Mouse (Mus musculus): ENCODE measurements around the gene Smu1. TPM values are rescaled to one million over a fixed set of nuclear protein-coding genes. Genes with fewer than 3 reads are reported as not detected.
A peak's percentile ranks its signal among the peaks of the same experiment; 100 is the strongest.
"Not testable (repeated sequence)": the region's sequence is repeated elsewhere in the genome, so short reads cannot be mapped to it uniquely, and the experiment has no call there.

Gene Smu1
- polyA plus RNA-seq (2014; fragmentation: Nextera tagmentation; extraction: Ambion mirVana) = 120 and 122 TPM in 2 replicates

- Histone ChIP-seq H3K27me3 (ENCODE audit: control insufficient read depth, insufficient read depth, low read length) (0 out of 2 replicates have a peak, but pooled peaks cover 5% of the 10 kb centered on the region), H3K4me3 (replicated peaks; ENCODE audit: low read length) (peak within 1 kb of the TSS; percentile 97), H3K4me2 (replicated peaks) (peak within 1 kb of the TSS; percentile 90), H3K36me3 (replicated peaks; ENCODE audit: control insufficient read depth, insufficient read depth) (peaks cover 21% of the 10 kb centered on the region), H3K9ac (peak within 1 kb of the TSS; percentile 86), H3K27ac (peak within 1 kb of the TSS; percentile 72), H3K9me3 (ENCODE audit: control insufficient read depth, low read length) (no peaks in the 10 kb centered on the region), H3K4me1 (replicated peaks; ENCODE audit: control insufficient read depth, insufficient read depth, low read length) (no peaks in the 10 kb centered on the region)
- peak; percentile 99 for ATAC-seq (ENCODE audit: low FRiP score)
- under 1% methylated on average over 40 of the region's 40 CpGs for WGBS
- peak; percentile 99 for DNase-seq (ENCODE audit: low spot score)
These were observed at the start of gene Smu1 for GRCm38 (mm10) chr4:40757780-40758420. TSS of gene Smu1 (minus strand) at chr4:40757923.

GRCm38 (mm10) chr4:40807382-40807781, 49.7 kb upstream of the Smu1 start:
- ATAC-seq (ENCODE audit: low FRiP score) (no peak), DNase-seq (ENCODE audit: low spot score) (no peak)
- Histone ChIP-seq H3K27ac (no peak overlapping the region), H3K4me3 (replicated peaks; ENCODE audit: low read length) (no peak overlapping the region), H3K9ac (no peak overlapping the region), H3K36me3 (replicated peaks; ENCODE audit: control insufficient read depth, insufficient read depth) (peaks cover 16% of the 10 kb centered on the region), H3K4me2 (replicated peaks) (no peak overlapping the region), H3K9me3 (ENCODE audit: control insufficient read depth, low read length) (no peaks in the 10 kb centered on the region), H3K4me1 (replicated peaks; ENCODE audit: control insufficient read depth, insufficient read depth, low read length) (no peaks in the 10 kb centered on the region), H3K27me3 (ENCODE audit: control insufficient read depth, insufficient read depth, low read length) (no peaks in the 10 kb centered on the region)
- 94% methylated on average over 4 of the region's 4 CpGs for WGBS

GRCm38 (mm10) chr4:40805401-40805800, 47.7 kb upstream of the Smu1 start:
- no peak overlapping the region for H3K27ac ChIP-seq
- no peaks in the 10 kb centered on the region for H3K9me3 ChIP-seq (ENCODE audit: control insufficient read depth, low read length)
- ATAC-seq (ENCODE audit: low FRiP score) (no peak), DNase-seq (ENCODE audit: low spot score) (no peak)
- WGBS = 94% methylated on average over 8 of the region's 8 CpGs
- no peak overlapping the region for H3K4me3 ChIP-seq (replicated peaks; ENCODE audit: low read length)
- no peak overlapping the region for H3K9ac ChIP-seq
- no peaks in the 10 kb centered on the region for H3K27me3 ChIP-seq (ENCODE audit: control insufficient read depth, insufficient read depth, low read length)
- H3K4me2 ChIP-seq (replicated peaks) = no peak overlapping the region
- no peaks in the 10 kb centered on the region for H3K4me1 ChIP-seq (replicated peaks; ENCODE audit: control insufficient read depth, insufficient read depth, low read length)
- peaks cover 9% of the 10 kb centered on the region for H3K36me3 ChIP-seq (replicated peaks; ENCODE audit: control insufficient read depth, insufficient read depth)

GRCm38 (mm10) chr4:40802787-40803186, 45.1 kb upstream of the Smu1 start:
- no peak for ATAC-seq (ENCODE audit: low FRiP score)
- no peak overlapping the region for H3K4me2 ChIP-seq (replicated peaks)
- no peak overlapping the region for H3K4me3 ChIP-seq (replicated peaks; ENCODE audit: low read length)
- no peaks in the 10 kb centered on the region for H3K4me1 ChIP-seq (replicated peaks; ENCODE audit: control insufficient read depth, insufficient read depth, low read length)
- WGBS = 90% methylated on average over 3 of the region's 3 CpGs
- no peaks in the 10 kb centered on the region for H3K27me3 ChIP-seq (ENCODE audit: control insufficient read depth, insufficient read depth, low read length)
- no peak overlapping the region for H3K9ac ChIP-seq
- no peak for DNase-seq (ENCODE audit: low spot score)
- no peaks in the 10 kb centered on the region for H3K9me3 ChIP-seq (ENCODE audit: control insufficient read depth, low read length)
- H3K36me3 ChIP-seq (replicated peaks; ENCODE audit: control insufficient read depth, insufficient read depth) = peaks cover 9% of the 10 kb centered on the region
- H3K27ac ChIP-seq = no peak overlapping the region

- Histone ChIP-seq H3K4me3 (replicated peaks; ENCODE audit: low read length) (no peak overlapping the region), H3K9ac (no peak overlapping the region), H3K27me3 (ENCODE audit: control insufficient read depth, insufficient read depth, low read length) (no peaks in the 10 kb centered on the region), H3K36me3 (replicated peaks; ENCODE audit: control insufficient read depth, insufficient read depth) (peaks cover 6% of the 10 kb centered on the region), H3K27ac (no peak overlapping the region), H3K4me1 (replicated peaks; ENCODE audit: control insufficient read depth, insufficient read depth, low read length) (no peaks in the 10 kb centered on the region), H3K4me2 (replicated peaks) (no peak overlapping the region), H3K9me3 (ENCODE audit: control insufficient read depth, low read length) (no peaks in the 10 kb centered on the region)
- 92% methylated on average over 4 of the region's 4 CpGs for WGBS
- DNase-seq (ENCODE audit: low spot score) = no peak
- no peak for ATAC-seq (ENCODE audit: low FRiP score)
These were observed 44.2 kb upstream of the Smu1 start for GRCm38 (mm10) chr4:40801908-40802307.

GRCm38 (mm10) chr4:40800873-40801272, 43.1 kb upstream of the Smu1 start:
- H3K27ac ChIP-seq = no peak overlapping the region
- H3K4me2 ChIP-seq (replicated peaks) = no peak overlapping the region
- no peaks in the 10 kb centered on the region for H3K36me3 ChIP-seq (replicated peaks; ENCODE audit: control insufficient read depth, insufficient read depth)
- no peak overlapping the region for H3K9ac ChIP-seq
- H3K4me1 ChIP-seq (replicated peaks; ENCODE audit: control insufficient read depth, insufficient read depth, low read length) = no peaks in the 10 kb centered on the region
- DNase-seq (ENCODE audit: low spot score) = no peak
- H3K9me3 ChIP-seq (ENCODE audit: control insufficient read depth, low read length) = no peaks in the 10 kb centered on the region
- no peak for ATAC-seq (ENCODE audit: low FRiP score)
- H3K4me3 ChIP-seq (replicated peaks; ENCODE audit: low read length) = no peak overlapping the region
- 83% methylated on average over 3 of the region's 3 CpGs for WGBS
- no peaks in the 10 kb centered on the region for H3K27me3 ChIP-seq (ENCODE audit: control insufficient read depth, insufficient read depth, low read length)

GRCm38 (mm10) chr4:40798833-40799555, 41.3 kb upstream of the Smu1 start:
- H3K4me2 ChIP-seq (replicated peaks); H3K27me3 ChIP-seq (ENCODE audit: control insufficient read depth, insufficient read depth, low read length); ATAC-seq (ENCODE audit: low FRiP score); H3K4me3 ChIP-seq (replicated peaks; ENCODE audit: low read length); H3K4me1 ChIP-seq (replicated peaks; ENCODE audit: control insufficient read depth, insufficient read depth, low read length); DNase-seq (ENCODE audit: low spot score); H3K27ac ChIP-seq; H3K9me3 ChIP-seq (ENCODE audit: control insufficient read depth, low read length); H3K36me3 ChIP-seq (replicated peaks; ENCODE audit: control insufficient read depth, insufficient read depth); H3K9ac ChIP-seq: not testable (repeated sequence)
- 100% methylated on average over 1 of the region's 2 CpGs for WGBS

GRCm38 (mm10) chr4:40795761-40796160, 38.0 kb upstream of the Smu1 start:
- H3K4me1 ChIP-seq (replicated peaks; ENCODE audit: control insufficient read depth, insufficient read depth, low read length) = no peaks in the 10 kb centered on the region
- no peaks in the 10 kb centered on the region for H3K9me3 ChIP-seq (ENCODE audit: control insufficient read depth, low read length)
- H3K9ac ChIP-seq = no peak overlapping the region
- 97% methylated on average over 3 of the region's 3 CpGs for WGBS
- DNase-seq (ENCODE audit: low spot score) (no peak), ATAC-seq (ENCODE audit: low FRiP score) (no peak)
- H3K4me3 ChIP-seq (replicated peaks; ENCODE audit: low read length) = no peak overlapping the region
- H3K36me3 ChIP-seq (replicated peaks; ENCODE audit: control insufficient read depth, insufficient read depth) = no peaks in the 10 kb centered on the region
- H3K27ac ChIP-seq = no peak overlapping the region
- H3K27me3 ChIP-seq (ENCODE audit: control insufficient read depth, insufficient read depth, low read length) = no peaks in the 10 kb centered on the region
- no peak overlapping the region for H3K4me2 ChIP-seq (replicated peaks)

GRCm38 (mm10) chr4:40794320-40794719, 36.6 kb upstream of the Smu1 start:
- Histone ChIP-seq H3K4me1 (replicated peaks; ENCODE audit: control insufficient read depth, insufficient read depth, low read length) (no peaks in the 10 kb centered on the region), H3K9ac (no peak overlapping the region), H3K27me3 (ENCODE audit: control insufficient read depth, insufficient read depth, low read length) (no peaks in the 10 kb centered on the region), H3K36me3 (replicated peaks; ENCODE audit: control insufficient read depth, insufficient read depth) (no peaks in the 10 kb centered on the region), H3K4me3 (replicated peaks; ENCODE audit: low read length) (no peak overlapping the region), H3K4me2 (replicated peaks) (no peak overlapping the region), H3K27ac (no peak overlapping the region), H3K9me3 (ENCODE audit: control insufficient read depth, low read length) (no peaks in the 10 kb centered on the region)
- ATAC-seq (ENCODE audit: low FRiP score) (no peak), DNase-seq (ENCODE audit: low spot score) (no peak)
